11 mouse cellular contexts compared by ENCODE assay signal in genomic region chr19:41053530-41053929, GRCm38 (mm10). TPM values are rescaled to one million over a fixed set of nuclear protein-coding genes. Genes with fewer than 3 reads are reported as not detected.
DNase-seq lines count a peak whose midpoint lies in the region; ATAC-seq and TF ChIP-seq lines count a peak whose summit lies in the region.
"Had no signal": no experiment of that assay in that cellular context is flagged by ENCODE, and none has a peak within 500 bp of the region (broad histone marks: within the 10 kb centered on the region; RNA-seq: fewer than 3 reads in every experiment).

No protein-coding gene starts in this region.

- no peaks in the 10 kb centered on the region for H3K27me3 ChIP-seq in kidney, embryonic 16.5 days (ENCODE audit: insufficient read depth, low read length)
- no peaks in the 10 kb centered on the region for H3K27me3 ChIP-seq in small intestine, adult 2 months (ENCODE audit: control insufficient read depth, insufficient read depth, low read length)
- H3K27me3 ChIP-seq: heart, embryonic 15.5 days had no signal

- H3K36me3 ChIP-seq in kidney, embryonic 16.5 days (ENCODE audit: insufficient read depth, low read length): no peaks in the 10 kb centered on the region
- H3K36me3 ChIP-seq in small intestine, adult 2 months (ENCODE audit: control insufficient read depth, insufficient read depth, low read length): no peaks in the 10 kb centered on the region
- H3K36me3 ChIP-seq: heart, embryonic 15.5 days had no signal

- H3K4me2 ChIP-seq in kidney, embryonic 16.5 days (replicated peaks; ENCODE audit: low read depth, low read length): no peak overlapping the region
- H3K4me2 ChIP-seq: heart, embryonic 15.5 days had no signal

- no peak for ATAC-seq in kidney, embryonic 16.5 days (ENCODE audit: low FRiP score, low TSS enrichment)
- ATAC-seq in frontal cortex, adult (ENCODE audit: low TSS enrichment): no peak

- peak; percentile 54 for DNase-seq in adrenal gland, postnatal 14 days
- DNase-seq in adrenal gland, adult 2 months: no peak
- DNase-seq in ovary, postnatal 36 days (ENCODE audit: low spot score): peak; percentile 27
- DNase-seq in ovary, adult 18-20 months (ENCODE audit: low spot score): no peak
- DNase-seq in layer of hippocampus, adult 18-20 months (ENCODE audit: low spot score in 2 of 2): no peak

- TF ChIP-seq POLR2A in small intestine, adult 2 months (IDR thresholded peaks at IDR 0.05; ENCODE audit: low read depth, low read length): no peak

- no peaks in the 10 kb centered on the region for H3K9me3 ChIP-seq in kidney, embryonic 16.5 days (ENCODE audit: low read length)
- H3K9me3 ChIP-seq: heart, embryonic 15.5 days had no signal

- H3K4me3 ChIP-seq in kidney, embryonic 16.5 days (ENCODE audit: low read length): no peak overlapping the region
- no peak overlapping the region for H3K4me3 ChIP-seq in small intestine, adult 2 months (ENCODE audit: low read depth, low read length)
- H3K4me3 ChIP-seq: heart, embryonic 15.5 days; myocyte had no signal

- H3K4me1 ChIP-seq in kidney, embryonic 16.5 days (ENCODE audit: insufficient read depth, low read length): peaks cover 18% of the 10 kb centered on the region
- no peaks in the 10 kb centered on the region for H3K4me1 ChIP-seq in small intestine, adult 2 months (ENCODE audit: control insufficient read depth, insufficient read depth, insufficient read length, low read length)
- H3K4me1 ChIP-seq: heart, embryonic 15.5 days had no signal

- H3K9ac ChIP-seq in kidney, embryonic 16.5 days (replicated peaks; ENCODE audit: low read length): no peak overlapping the region
- H3K9ac ChIP-seq: heart, embryonic 15.5 days had no signal

- peak overlapping the region; percentile 74 for H3K27ac ChIP-seq in kidney, embryonic 16.5 days (ENCODE audit: low read length)
- no peak overlapping the region for H3K27ac ChIP-seq in small intestine, adult 2 months (ENCODE audit: insufficient read depth, low read depth, low read length)
- H3K27ac ChIP-seq: heart, embryonic 15.5 days had no signal

- peak; percentile 69; the same call in 1 of the 2 replicates for TF ChIP-seq CTCF in small intestine, adult 2 months (IDR thresholded peaks at IDR 0.05; ENCODE audit: extremely low read depth, insufficient read length, insufficient replicate concordance, low read depth, low read length)

- 39% methylated on average over 10 of the region's 10 CpGs for WGBS in kidney, embryonic 16.5 days
- WGBS in small intestine, adult 2 months: 32% methylated on average over 10 of the region's 10 CpGs

RNA-seq across cellular contexts. Expression of gene Opalin, which starts 23.4 kb away (rescaled TPM):
- not detected in 2 replicates for total RNA-seq in adrenal gland, postnatal 14 days (2021)
- total RNA-seq in adrenal gland, adult 2 months (2021): not detected
- not detected in 2 replicates for polyA plus RNA-seq in adrenal gland, adult 2 months (2012; rRNA removed)
- not detected in 2 replicates for polyA plus RNA-seq in kidney, embryonic 16.5 days (2015; fragmentation: Nextera tagmentation; extraction: Ambion mirVana)
- not detected in 2 replicates for polyA plus RNA-seq in small intestine, adult 2 months (2012; rRNA removed)
- total RNA-seq in layer of hippocampus, adult 18-20 months (2021): 1 to 10 TPM; 6.1 to 9.4 TPM
- polyA plus RNA-seq: C2C12; heart, embryonic 15.5 days; myocyte had no signal

RNA-seq across cellular contexts. Expression of gene Dntt, which starts 24.5 kb away (rescaled TPM):
- 0.89 TPM in 1 of 2 replicates, not detected in the other for total RNA-seq in adrenal gland, postnatal 14 days (2021)
- not detected for total RNA-seq in adrenal gland, adult 2 months (2021)
- not detected in 2 replicates for polyA plus RNA-seq in adrenal gland, adult 2 months (2012; rRNA removed)
- polyA plus RNA-seq in kidney, embryonic 16.5 days (2015; fragmentation: Nextera tagmentation; extraction: Ambion mirVana): 0.15 TPM in 1 of 2 replicates, not detected in the other
- not detected in 2 replicates for polyA plus RNA-seq in small intestine, adult 2 months (2012; rRNA removed)
- not detected for total RNA-seq in layer of hippocampus, adult 18-20 months (2021)
- polyA plus RNA-seq: C2C12 had no signal

RNA-seq across cellular contexts. Expression of gene Blnk, which starts 59.2 kb away (rescaled TPM):
- total RNA-seq in adrenal gland, postnatal 14 days (2021): 1.7 and 4.8 TPM in 2 replicates
- total RNA-seq in adrenal gland, adult 2 months (2021): 1 to 10 TPM; 1.2 to 1.8 TPM
- polyA plus RNA-seq in adrenal gland, adult 2 months (2012; rRNA removed): 0.96 and 1.3 TPM in 2 replicates
- polyA plus RNA-seq in kidney, embryonic 16.5 days (2015; fragmentation: Nextera tagmentation; extraction: Ambion mirVana): 19.2 and 20.8 TPM in 2 replicates
- 9.3 and 9.5 TPM in 2 replicates for polyA plus RNA-seq in small intestine, adult 2 months (2012; rRNA removed)
- total RNA-seq in layer of hippocampus, adult 18-20 months (2021): 1 to 10 TPM; 6.1 to 7.5 TPM

Comparison
In these comparisons a context has a peak if more than half of its experiments do, and no peak if none do; other contexts are left out.
1. DNase-seq: peak in adrenal gland, postnatal 14 days (single experiment) and ovary, postnatal 36 days (single experiment); none in adrenal gland, adult 2 months (single experiment), ovary, adult 18-20 months (single experiment) and layer of hippocampus, adult 18-20 months (0 of 2).